Mouse (Mus musculus) C2C12 (cell line): Measurements from ENCODE around the gene Lgals12. TPM values are rescaled to one million over a fixed set of nuclear protein-coding genes. Genes with fewer than 3 reads are reported as not detected.

Experiments
- H3K27me3 ChIP-seq: one replicate; pipeline ENCODE4 v1.6.1; 2011; ENCODE audit not compliant: control insufficient read depth, insufficient read depth, insufficient read length
- H3K36me3 ChIP-seq: one replicate; pipeline ENCODE4 v1.6.1; 2011; ENCODE audit not compliant: control insufficient read depth, insufficient read depth
- H3K4me3 ChIP-seq: one replicate; pipeline ENCODE4 v1.5.1; 2011; ENCODE audit warnings: mild to moderate bottlenecking, control low read depth; ENCODE audit not compliant: poor library complexity, insufficient read depth, severe bottlenecking
- H3K79me2 ChIP-seq: one replicate; pipeline ENCODE4 v1.6.1; 2011; ENCODE audit not compliant: control insufficient read depth, insufficient read depth
- H3K79me3 ChIP-seq: one replicate; pipeline ENCODE4 v1.6.1; 2011; ENCODE audit warnings: low read depth, control low read depth
- H3ac ChIP-seq: one replicate; pipeline ENCODE3; 2011; ENCODE audit warnings: low read depth; ENCODE audit not compliant: control insufficient read depth, insufficient read length
- CEBPB ChIP-seq: IDR thresholded peaks from one replicate; pipeline ENCODE4 v1.6.1; 2011; ENCODE audit warnings: low read depth, mild to moderate bottlenecking, control low read depth, moderate library complexity
- CTCF ChIP-seq: IDR thresholded peaks from one replicate; pipeline ENCODE4 v1.5.1; 2011; ENCODE audit not compliant: control insufficient read depth, insufficient read depth, insufficient read length
- FOSL1 ChIP-seq: IDR thresholded peaks from one replicate; pipeline ENCODE4 v1.8.0; 2011; ENCODE audit warnings: mild to moderate bottlenecking, low read length; ENCODE audit not compliant: poor library complexity, insufficient read depth, severe bottlenecking
- MAX ChIP-seq: IDR thresholded peaks from one replicate; pipeline ENCODE4 v1.6.1; 2011; ENCODE audit warnings: mild to moderate bottlenecking, control low read depth
- MYOD1 ChIP-seq: IDR thresholded peaks from one replicate; pipeline ENCODE4 v1.6.1; 2011; ENCODE audit warnings: low read depth; ENCODE audit not compliant: control insufficient read depth, insufficient read length
- MYOG ChIP-seq: IDR thresholded peaks from one replicate; pipeline ENCODE4 v1.6.1; 2011; ENCODE audit not compliant: control insufficient read depth, insufficient read length; ENCODE audit errors: extremely low read depth
- USF1 ChIP-seq: IDR thresholded peaks from one replicate; pipeline ENCODE4 v1.6.1; 2011; ENCODE audit warnings: low read depth, mild to moderate bottlenecking, control low read depth, moderate library complexity
- polyA plus RNA-seq: library from polyadenylated mRNA; unstranded; fragments of >200 nt; fragmentation: generic; extraction: Trizol; gene quantifications from one replicate; pipeline ENCODE4 v1.2.1, GENCODE M21; 2012; ENCODE audit warnings: missing spikeins

Gene Lgals12
- polyA plus RNA-seq, 1 experiment: not detected

- no peaks in the 10 kb centered on the region for H3K79me3 ChIP-seq
- H3K79me2 ChIP-seq: no peaks in the 10 kb centered on the region
- H3ac ChIP-seq: no peak overlapping the region
- H3K4me3 ChIP-seq: no peak overlapping the region
- TF ChIP-seq MYOD1 (no peak), FOSL1 (no peak), USF1 (no peak), MYOG (no peak), CTCF (no peak), CEBPB (no peak), MAX (no peak)
- no peaks in the 10 kb centered on the region for H3K27me3 ChIP-seq
- H3K36me3 ChIP-seq: no peaks in the 10 kb centered on the region
These were observed 40.2 kb downstream of the Lgals12 start for GRCm38 (mm10) chr19:7566826-7567225.

GRCm38 (mm10) chr19:7564457-7564856 is 42.5 kb downstream of the Lgals12 start:
- Histone ChIP-seq H3K36me3 (no peaks in the 10 kb centered on the region), H3K4me3 (no peak overlapping the region), H3K79me2 (no peaks in the 10 kb centered on the region), H3K27me3 (no peaks in the 10 kb centered on the region), H3K79me3 (no peaks in the 10 kb centered on the region), H3ac (no peak overlapping the region)
- TF ChIP-seq FOSL1 (no peak), CEBPB (no peak)

- Histone ChIP-seq H3ac (no peak overlapping the region), H3K36me3 (no peaks in the 10 kb centered on the region), H3K4me3 (no peak overlapping the region), H3K79me3 (no peaks in the 10 kb centered on the region), H3K79me2 (no peaks in the 10 kb centered on the region), H3K27me3 (no peaks in the 10 kb centered on the region)
- TF ChIP-seq MYOG (no peak), FOSL1 (no peak), USF1 (no peak), CEBPB (no peak), MYOD1 (no peak), MAX (no peak), CTCF (no peak)
These were observed 43.3 kb downstream of the Lgals12 start for GRCm38 (mm10) chr19:7563676-7564075.

GRCm38 (mm10) chr19:7562601-7563129 is 44.3 kb downstream of the Lgals12 start:
- TF ChIP-seq MYOG (no peak), CTCF (no peak), USF1 (no peak), CEBPB (no peak), MYOD1 (no peak), FOSL1 (no peak)

GRCm38 (mm10) chr19:7561456-7561855 is 45.5 kb downstream of the Lgals12 start:
- Histone ChIP-seq H3K36me3 (no peaks in the 10 kb centered on the region), H3K27me3 (no peaks in the 10 kb centered on the region), H3K79me2 (no peaks in the 10 kb centered on the region), H3K4me3 (no peak overlapping the region), H3K79me3 (no peaks in the 10 kb centered on the region), H3ac (no peak overlapping the region)
- no peak for TF ChIP-seq MYOG
- TF ChIP-seq MAX: no peak
- no peak for TF ChIP-seq FOSL1
- no peak for TF ChIP-seq MYOD1
- no peak for TF ChIP-seq CTCF
- TF ChIP-seq CEBPB: no peak
- no peak for TF ChIP-seq USF1

More at GRCm38 (mm10) chr19:7562601-7563129, 44.3 kb downstream of the Lgals12 start:
- Histone ChIP-seq H3K4me3 (no peak overlapping the region), H3K36me3 (no peaks in the 10 kb centered on the region), H3K79me2 (no peaks in the 10 kb centered on the region), H3ac (no peak overlapping the region), H3K79me3 (no peaks in the 10 kb centered on the region), H3K27me3 (no peaks in the 10 kb centered on the region)

DNA sequence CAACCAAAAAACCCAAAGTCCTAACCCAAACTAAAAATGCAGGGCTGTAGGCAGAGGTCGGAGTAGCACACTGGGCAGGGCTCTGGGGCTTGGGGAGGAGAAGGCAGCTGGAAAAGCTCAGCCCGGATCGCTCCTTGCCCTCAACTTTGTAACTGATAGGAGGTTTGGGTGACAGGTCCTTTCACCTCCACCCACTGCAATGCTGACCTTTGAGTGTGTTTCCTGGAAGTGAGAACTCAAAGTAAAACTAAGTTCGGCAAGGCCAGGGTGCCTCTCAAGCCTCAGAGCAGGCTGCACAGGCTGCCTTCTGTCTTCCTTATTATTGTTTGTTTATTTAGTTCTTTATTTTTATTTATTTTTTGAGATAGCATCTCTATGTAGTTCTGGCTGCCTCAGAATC is 47.0 kb downstream of the Lgals12 start:
- no peaks in the 10 kb centered on the region for H3K79me2 ChIP-seq
- H3K4me3 ChIP-seq: no peak overlapping the region
- H3K27me3 ChIP-seq: no peaks in the 10 kb centered on the region
- TF ChIP-seq USF1: no peak
- TF ChIP-seq FOSL1: no peak
- TF ChIP-seq CEBPB: no peak
- no peak for TF ChIP-seq MYOG
- TF ChIP-seq CTCF: no peak
- no peak for TF ChIP-seq MAX
- no peak for TF ChIP-seq MYOD1
- H3ac ChIP-seq: no peak overlapping the region
- no peaks in the 10 kb centered on the region for H3K36me3 ChIP-seq
- H3K79me3 ChIP-seq: no peaks in the 10 kb centered on the region
